Mouse (Mus musculus) hindbrain, embryonic 15.5 days (tissue): ENCODE data around the gene Cacna1b. TPM values are rescaled to one million over a fixed set of nuclear protein-coding genes. Genes with fewer than 3 reads are reported as not detected.

Experiments
- ATAC-seq: fragments of 200-750 bp; cut with Nextera tagmentation; 2 replicates; pipeline ENCODE4 v1.8.0; 2017; ENCODE audit warnings: low read depth, moderate number of reproducible peaks, moderate TSS enrichment; ENCODE audit not compliant: low FRiP score
- H3K27ac ChIP-seq: fragments of 300-500 bp; sonication (generic); replicated peaks from 2 replicates; pipeline ENCODE4 v1.5.1; 2015; ENCODE audit warnings: mild to moderate bottlenecking, inconsistent platforms
- H3K27me3 ChIP-seq: fragments of 300-500 bp; sonication (generic); 2 replicates; pipeline ENCODE4 v1.6.1; 2015; ENCODE audit warnings: control low read depth, inconsistent platforms
- H3K36me3 ChIP-seq: fragments of 300-500 bp; sonication (generic); 2 replicates; pipeline ENCODE4 v1.6.1; 2015; ENCODE audit warnings: control low read depth, inconsistent platforms
- H3K4me1 ChIP-seq: fragments of 300-500 bp; sonication (generic); replicated peaks from 2 replicates; pipeline ENCODE4 v1.6.1; 2015; ENCODE audit warnings: control low read depth, inconsistent platforms
- H3K4me2 ChIP-seq: fragments of 300-500 bp; sonication (generic); 2 replicates; pipeline ENCODE4 v1.6.1; 2015; ENCODE audit warnings: moderate library complexity, mild to moderate bottlenecking, inconsistent platforms
- H3K4me3 ChIP-seq: fragments of 300-500 bp; sonication (generic); 2 replicates; pipeline ENCODE4 v1.5.1; 2015; ENCODE audit warnings: mild to moderate bottlenecking, inconsistent platforms
- H3K9ac ChIP-seq: fragments of 300-500 bp; sonication (generic); 2 replicates; pipeline ENCODE4 v1.6.1; 2015; ENCODE audit warnings: inconsistent platforms
- H3K9me3 ChIP-seq: fragments of 300-500 bp; sonication (generic); 2 replicates; pipeline ENCODE4 v1.6.1; 2016; ENCODE audit warnings: control low read depth, inconsistent platforms
- WGBS: fragments of 180-500 bp; shearing (Covaris S2); methylation state at CpG from one replicate; pipeline ENCODE4 v1.1.7; 2015; 5-methylcytosine and 5-hydroxymethylcytosine counted together
- polyA plus RNA-seq: library from polyadenylated mRNA; unstranded; fragments of >200 nt; fragmentation: Nextera tagmentation; extraction: Ambion mirVana; gene quantifications from 2 replicates; pipeline ENCODE4 v1.2.1, GENCODE M21; 2015

Cacna1b gene
- polyA plus RNA-seq, 1 experiment from 2014 or later: 17.5 TPM

GRCm38 (mm10) chr2:24679012-24679651 is 83.8 kb downstream of the Cacna1b start:
- no peak overlapping the region for H3K9ac ChIP-seq
- WGBS: 28% methylated on average over 50 of the region's 50 CpGs
- H3K4me1 ChIP-seq: peaks cover 9% of the 10 kb centered on the region; the same call in 1 of the 2 replicates
- no peaks in the 10 kb centered on the region for H3K9me3 ChIP-seq
- peaks cover 25% of the 10 kb centered on the region for H3K36me3 ChIP-seq
- H3K4me2 ChIP-seq: peak overlapping the region; percentile 29
- H3K4me3 ChIP-seq: no peak overlapping the region
- no peaks in the 10 kb centered on the region for H3K27me3 ChIP-seq
- ATAC-seq: peak; percentile 67
- no peak overlapping the region for H3K27ac ChIP-seq

- ATAC-seq: no peak
- no peak overlapping the region for H3K9ac ChIP-seq
- no peak overlapping the region for H3K4me3 ChIP-seq
- H3K4me1 ChIP-seq: peaks cover 9% of the 10 kb centered on the region; the same call in 1 of the 2 replicates
- 71% methylated on average over 5 of the region's 5 CpGs for WGBS
- no peak overlapping the region for H3K27ac ChIP-seq
- peaks cover 25% of the 10 kb centered on the region for H3K36me3 ChIP-seq
- no peak overlapping the region for H3K4me2 ChIP-seq
- H3K9me3 ChIP-seq: no peaks in the 10 kb centered on the region
- H3K27me3 ChIP-seq: no peaks in the 10 kb centered on the region
Observed at GRCm38 (mm10) chr2:24678538-24678937, 84.4 kb downstream of the Cacna1b start.

- ATAC-seq: no peak
- H3K36me3 ChIP-seq: peaks cover 25% of the 10 kb centered on the region
- no peak overlapping the region for H3K4me3 ChIP-seq
- WGBS: 62% methylated on average over 4 of the region's 4 CpGs
- H3K9me3 ChIP-seq: no peaks in the 10 kb centered on the region
- H3K4me1 ChIP-seq: peaks cover 9% of the 10 kb centered on the region; the same call in 1 of the 2 replicates
- no peak overlapping the region for H3K27ac ChIP-seq
- no peak overlapping the region for H3K9ac ChIP-seq
- no peaks in the 10 kb centered on the region for H3K27me3 ChIP-seq
- no peak overlapping the region for H3K4me2 ChIP-seq
Observed at GRCm38 (mm10) chr2:24678110-24678509, 84.8 kb downstream of the Cacna1b start.

GRCm38 (mm10) chr2:24677629-24678028 is 85.3 kb downstream of the Cacna1b start:
- no peak for ATAC-seq
- Histone ChIP-seq H3K9me3 (no peaks in the 10 kb centered on the region), H3K27ac (no peak overlapping the region), H3K9ac (no peak overlapping the region), H3K4me2 (no peak overlapping the region), H3K36me3 (peaks cover 20% of the 10 kb centered on the region), H3K27me3 (no peaks in the 10 kb centered on the region), H3K4me3 (no peak overlapping the region), H3K4me1 (peaks cover 9% of the 10 kb centered on the region; the same call in 1 of the 2 replicates)
- WGBS: 92% methylated on average over 3 of the region's 3 CpGs

GRCm38 (mm10) chr2:24674432-24675006 is 88.4 kb downstream of the Cacna1b start:
- 84% methylated on average over 6 of the region's 6 CpGs for WGBS
- H3K27me3 ChIP-seq: no peaks in the 10 kb centered on the region
- no peak for ATAC-seq

GRCm38 (mm10) chr2:24668598-24668997 is 94.4 kb downstream of the Cacna1b start:
- Histone ChIP-seq H3K4me3 (no peak overlapping the region), H3K9me3 (no peaks in the 10 kb centered on the region), H3K4me1 (peaks cover 5% of the 10 kb centered on the region; the same call in 1 of the 2 replicates), H3K9ac (no peak overlapping the region), H3K27ac (no peak overlapping the region), H3K36me3 (no peaks in the 10 kb centered on the region), H3K4me2 (no peak overlapping the region), H3K27me3 (no peaks in the 10 kb centered on the region)
- ATAC-seq: no peak
- WGBS: 97% methylated on average over 5 of the region's 5 CpGs

More at GRCm38 (mm10) chr2:24674432-24675006, 88.4 kb downstream of the Cacna1b start:
- Histone ChIP-seq H3K4me2 (no peak overlapping the region), H3K9ac (no peak overlapping the region), H3K9me3 (no peaks in the 10 kb centered on the region), H3K4me3 (no peak overlapping the region), H3K4me1 (peaks cover 4% of the 10 kb centered on the region; the same call in 1 of the 2 replicates), H3K27ac (no peak overlapping the region), H3K36me3 (peaks cover 15% of the 10 kb centered on the region; the same call in 1 of the 2 replicates)

DNA sequence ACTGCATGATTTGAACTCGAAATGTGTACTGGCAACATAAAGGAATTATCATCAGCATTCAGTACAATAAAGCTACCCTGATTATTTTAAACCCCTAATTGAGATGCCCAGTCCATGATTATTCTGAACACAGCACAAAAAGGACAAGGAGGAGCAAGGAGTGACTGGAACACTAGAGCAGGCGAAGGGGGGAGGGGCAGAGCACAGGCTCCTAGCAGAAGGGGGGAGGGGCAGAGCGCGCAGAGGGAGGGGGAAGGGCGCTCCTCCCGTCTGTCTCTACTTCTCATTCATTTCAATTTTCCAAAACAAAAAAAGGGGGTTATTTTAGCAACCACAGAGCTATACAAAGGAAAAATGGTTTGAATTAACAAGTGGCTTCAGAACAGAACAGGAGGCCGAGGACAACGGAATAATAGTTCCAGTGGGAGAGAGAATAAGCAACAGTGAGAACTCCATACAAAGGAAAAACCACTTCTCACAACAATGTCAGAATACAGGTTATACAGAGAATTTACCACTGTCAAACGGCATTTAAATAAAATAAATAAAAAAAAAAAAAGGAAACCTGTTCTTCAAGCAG is 98.2 kb downstream of the Cacna1b start:
- H3K9ac ChIP-seq: no peak overlapping the region
- H3K27me3 ChIP-seq: no peaks in the 10 kb centered on the region
- no peak for ATAC-seq
- WGBS: 14% methylated on average over 9 of the region's 9 CpGs
- no peak overlapping the region for H3K4me3 ChIP-seq
- no peaks in the 10 kb centered on the region for H3K9me3 ChIP-seq
- H3K4me1 ChIP-seq: peaks cover 5% of the 10 kb centered on the region; the same call in 1 of the 2 replicates
- no peak overlapping the region; the same call in 1 of the 2 replicates for H3K27ac ChIP-seq
- H3K4me2 ChIP-seq: peak overlapping the region; percentile 27; the same call in 1 of the 2 replicates
- H3K36me3 ChIP-seq: 0 out of 2 replicates have a peak, but pooled peaks cover 3% of the 10 kb centered on the region

DNA sequence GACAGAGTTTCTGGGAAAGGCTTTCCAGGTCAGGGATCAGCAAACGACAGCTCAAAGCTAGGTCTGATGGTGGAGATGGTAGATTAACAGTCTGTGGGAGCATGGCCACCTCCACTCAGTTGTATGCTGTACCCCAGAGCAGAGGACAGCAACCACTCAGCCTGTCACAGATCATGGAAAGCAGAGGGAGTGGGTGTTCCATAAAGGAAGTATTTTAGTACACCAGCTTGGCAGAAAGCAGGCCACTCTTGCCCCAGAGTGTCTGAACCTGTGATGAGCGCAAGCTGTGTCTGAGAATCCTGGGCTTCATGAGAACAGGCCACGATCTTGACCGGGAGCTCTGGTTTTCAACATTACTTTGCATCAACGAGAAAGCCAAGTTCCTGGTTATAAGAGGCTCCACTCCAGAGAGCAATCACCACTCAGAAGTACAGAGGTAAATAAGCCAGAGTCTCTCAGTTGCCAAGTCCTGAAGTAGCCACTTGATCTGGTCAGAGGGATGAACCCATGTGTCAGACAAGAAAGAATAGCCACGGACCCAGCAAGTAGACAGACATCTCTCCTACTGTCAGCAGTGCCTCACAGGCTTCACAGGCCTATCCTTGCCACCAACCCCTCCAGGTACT is 103.7 kb downstream of the Cacna1b start:
- WGBS: 89% methylated on average over 6 of the region's 6 CpGs
- Histone ChIP-seq H3K9ac (no peak overlapping the region), H3K36me3 (peaks cover 23% of the 10 kb centered on the region), H3K9me3 (no peaks in the 10 kb centered on the region), H3K27me3 (no peaks in the 10 kb centered on the region), H3K4me1 (no peaks in the 10 kb centered on the region), H3K4me3 (no peak overlapping the region), H3K27ac (no peak overlapping the region), H3K4me2 (no peak overlapping the region)
- ATAC-seq: no peak

GRCm38 (mm10) chr2:24648503-24648902 is 114.4 kb downstream of the Cacna1b start:
- Histone ChIP-seq H3K9me3 (no peaks in the 10 kb centered on the region), H3K36me3 (peaks cover 55% of the 10 kb centered on the region), H3K27ac (no peak overlapping the region), H3K4me2 (no peak overlapping the region), H3K4me3 (no peak overlapping the region), H3K9ac (no peak overlapping the region), H3K27me3 (no peaks in the 10 kb centered on the region), H3K4me1 (no peaks in the 10 kb centered on the region)
- no peak for ATAC-seq
- WGBS: 86% methylated on average over 6 of the region's 6 CpGs

DNA sequence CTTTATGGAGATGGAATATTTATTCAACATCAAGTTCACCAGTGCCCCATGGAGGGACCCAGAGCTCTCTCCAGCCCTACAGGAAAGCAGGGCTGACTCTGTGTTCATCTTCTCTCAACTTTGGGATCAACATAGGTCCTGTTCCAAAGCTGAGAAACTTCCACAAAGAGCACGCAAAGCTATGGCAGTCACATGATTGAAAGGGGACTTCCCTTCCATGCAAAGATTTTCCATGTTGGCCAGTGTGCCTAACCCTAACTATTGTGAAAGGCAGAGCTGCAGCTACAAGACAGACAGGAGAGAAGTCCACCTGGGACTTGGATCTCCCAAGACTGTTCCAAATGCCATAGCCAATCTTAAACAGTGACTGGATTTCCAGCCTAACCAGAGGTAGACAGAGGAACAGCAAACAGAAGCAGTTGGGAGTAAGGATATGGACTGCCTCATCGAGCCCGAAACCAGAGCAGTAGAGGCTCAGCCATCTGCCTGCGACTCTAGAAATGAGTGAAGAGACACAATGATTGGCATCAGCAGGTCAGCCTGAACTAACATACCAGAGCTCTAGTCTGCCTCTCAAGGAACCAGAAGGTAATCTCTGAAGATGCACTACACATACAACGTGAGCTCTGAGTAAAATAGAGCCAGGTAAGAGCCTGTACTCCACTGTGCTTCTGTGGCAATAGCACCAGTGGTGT is 116.4 kb downstream of the Cacna1b start:
- peaks cover 44% of the 10 kb centered on the region for H3K36me3 ChIP-seq
- no peak overlapping the region for H3K9ac ChIP-seq
- H3K4me3 ChIP-seq: no peak overlapping the region
- no peak for ATAC-seq
- H3K4me1 ChIP-seq: no peaks in the 10 kb centered on the region
- no peaks in the 10 kb centered on the region for H3K9me3 ChIP-seq
- WGBS: 94% methylated on average over 5 of the region's 5 CpGs
- no peaks in the 10 kb centered on the region for H3K27me3 ChIP-seq
- no peak overlapping the region for H3K4me2 ChIP-seq
- H3K27ac ChIP-seq: no peak overlapping the region

DNA sequence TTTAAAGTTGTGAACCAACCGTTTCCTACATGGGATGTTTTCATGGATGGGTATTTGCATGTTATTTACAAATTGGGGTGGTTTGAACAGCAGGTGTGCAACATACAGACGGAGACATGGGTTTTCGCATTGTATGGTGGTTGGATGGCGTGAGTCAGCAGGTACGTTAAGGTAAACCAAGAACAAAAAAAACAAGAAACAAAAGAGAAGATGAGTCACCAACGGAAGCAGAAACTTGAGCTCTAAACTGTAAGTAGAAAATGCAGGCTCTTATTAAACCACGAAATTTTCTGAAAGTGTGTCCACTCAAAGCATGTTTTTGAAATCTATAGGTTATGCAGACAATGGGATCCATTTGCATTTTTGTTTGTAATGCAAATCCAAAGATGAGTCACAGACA is 120.1 kb downstream of the Cacna1b start:
- WGBS: 74% methylated on average over 7 of the region's 7 CpGs
- Histone ChIP-seq H3K27me3 (no peaks in the 10 kb centered on the region), H3K4me3 (no peak overlapping the region), H3K4me2 (no peak overlapping the region), H3K27ac (no peak overlapping the region), H3K9ac (no peak overlapping the region), H3K9me3 (no peaks in the 10 kb centered on the region), H3K4me1 (peaks cover 8% of the 10 kb centered on the region), H3K36me3 (peaks cover 26% of the 10 kb centered on the region)
- no peak for ATAC-seq
